Mouse (Mus musculus) splenic B cell, adult 2 months (primary cell): ENCODE measurements around the gene Creb3l1.

Experiments
- DNase-seq: peaks from one replicate; pipeline ENCODE4 v3.0.0-alpha.2; 2011; ENCODE audit warnings: low read depth, low spot score
- H3K27me3 ChIP-seq: 2 replicates; pipeline ENCODE4 v1.6.1; 2012; ENCODE audit warnings: mild to moderate bottlenecking, low read length, moderate library complexity, mixed read lengths; ENCODE audit not compliant: control insufficient read depth, poor library complexity, insufficient read depth, severe bottlenecking
- H3K36me3 ChIP-seq: 2 replicates; pipeline ENCODE4 v1.6.1; 2012; ENCODE audit warnings: mild to moderate bottlenecking, low read length, moderate library complexity, mixed read lengths; ENCODE audit not compliant: control insufficient read depth, poor library complexity, insufficient read depth, severe bottlenecking

The Creb3l1 gene

GRCm38 (mm10) chr2:91996006-91996405 lies 28.3 kb downstream of the Creb3l1 start:
- Histone ChIP-seq H3K27me3 (no peaks in the 10 kb centered on the region), H3K36me3 (no peaks in the 10 kb centered on the region)
- no peak for DNase-seq

DNA sequence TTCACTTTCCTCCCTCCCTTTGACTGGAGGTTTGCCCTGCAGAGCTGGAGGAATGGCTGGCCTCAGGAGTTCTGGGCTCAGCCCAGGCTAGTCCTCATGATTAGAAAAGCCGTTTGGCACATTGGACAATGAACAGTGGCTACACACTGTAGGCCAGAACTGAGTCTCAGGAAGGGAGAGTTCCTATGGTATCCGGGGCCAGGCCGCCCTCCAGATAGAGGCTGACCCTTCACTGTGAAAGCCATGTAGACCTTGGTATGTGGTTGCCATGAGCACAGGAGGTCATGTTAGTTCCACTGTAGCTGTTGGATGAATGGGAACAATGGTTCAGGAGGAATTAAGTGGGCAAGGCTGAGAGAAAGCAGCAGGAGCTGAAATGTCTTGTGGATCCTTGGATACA lies 30.9 kb downstream of the Creb3l1 start:
- Histone ChIP-seq H3K27me3 (no peaks in the 10 kb centered on the region), H3K36me3 (no peaks in the 10 kb centered on the region)
- no peak for DNase-seq

DNA sequence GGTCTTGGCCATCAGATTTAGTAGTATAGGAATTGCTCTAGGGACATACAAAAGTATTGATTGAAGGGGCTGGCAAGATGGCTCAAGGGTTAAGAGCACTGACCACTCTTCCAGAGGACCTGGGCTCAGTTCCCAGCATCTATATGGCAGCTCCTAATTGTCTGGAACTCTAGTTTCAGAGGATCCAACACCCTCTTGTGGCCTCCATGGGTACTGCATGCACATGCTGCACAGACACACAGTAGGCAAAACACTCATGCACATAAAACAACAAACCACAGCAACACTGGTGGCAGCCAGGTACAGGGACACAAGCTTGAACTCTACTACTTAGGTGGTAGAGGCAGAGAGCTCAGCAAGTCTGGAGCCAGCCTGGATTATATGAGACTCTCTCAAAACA lies 34.6 kb downstream of the Creb3l1 start:
- Histone ChIP-seq H3K36me3 (no peaks in the 10 kb centered on the region), H3K27me3 (no peaks in the 10 kb centered on the region)
- DNase-seq = no peak

DNA sequence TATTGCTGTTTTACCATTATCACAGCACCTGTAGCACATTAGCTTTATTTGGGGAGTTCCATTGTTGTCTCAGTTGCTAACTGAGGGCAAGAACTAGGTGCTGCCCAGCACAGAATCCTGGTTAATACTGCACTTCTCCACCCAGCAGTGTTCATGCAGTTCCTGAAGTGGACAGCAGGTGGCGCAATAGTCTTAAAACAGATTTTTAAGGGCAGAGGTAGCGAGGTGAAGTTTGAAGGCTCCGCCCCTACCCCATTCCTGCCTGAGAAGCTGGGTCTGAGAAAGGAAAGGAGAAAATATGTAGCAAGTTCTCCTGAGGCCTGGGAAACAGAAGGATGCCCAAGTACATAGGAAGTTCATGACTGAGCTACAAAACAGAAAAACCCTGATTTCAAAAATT lies 36.8 kb downstream of the Creb3l1 start:
- Histone ChIP-seq H3K27me3 (no peaks in the 10 kb centered on the region), H3K36me3 (no peaks in the 10 kb centered on the region)
- peak; percentile 88 for DNase-seq

GRCm38 (mm10) chr2:91986071-91986470 lies 38.2 kb downstream of the Creb3l1 start:
- no peaks in the 10 kb centered on the region for H3K27me3 ChIP-seq
- peak; percentile 62 for DNase-seq
- H3K36me3 ChIP-seq = no peaks in the 10 kb centered on the region

- DNase-seq = no peak
- Histone ChIP-seq H3K36me3 (no peaks in the 10 kb centered on the region), H3K27me3 (no peaks in the 10 kb centered on the region)
These were observed 39.3 kb downstream of the Creb3l1 start for GRCm38 (mm10) chr2:91984906-91985525.

DNA sequence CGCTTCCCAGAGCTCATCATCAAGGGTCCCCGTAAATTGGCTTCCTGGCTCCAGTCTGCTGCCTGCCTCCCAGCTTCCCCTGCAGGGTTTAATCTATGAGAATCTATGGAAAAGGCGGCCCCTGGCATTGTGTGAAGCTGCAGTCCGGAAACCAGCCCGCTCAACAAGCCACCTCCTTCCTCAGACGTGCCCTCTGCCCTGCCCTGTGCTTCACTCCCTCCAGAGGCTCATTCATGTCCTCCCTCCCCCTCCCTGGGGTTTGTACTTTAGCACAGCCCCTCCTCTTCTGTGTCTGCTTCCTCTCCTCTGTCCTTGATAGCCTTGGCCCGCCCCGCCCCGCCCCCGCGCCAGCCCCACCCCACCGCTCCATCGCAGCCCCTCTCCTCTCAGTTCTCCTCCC lies 39.9 kb downstream of the Creb3l1 start:
- Histone ChIP-seq H3K27me3 (no peaks in the 10 kb centered on the region), H3K36me3 (no peaks in the 10 kb centered on the region)
- peak; percentile 84 for DNase-seq

DNA sequence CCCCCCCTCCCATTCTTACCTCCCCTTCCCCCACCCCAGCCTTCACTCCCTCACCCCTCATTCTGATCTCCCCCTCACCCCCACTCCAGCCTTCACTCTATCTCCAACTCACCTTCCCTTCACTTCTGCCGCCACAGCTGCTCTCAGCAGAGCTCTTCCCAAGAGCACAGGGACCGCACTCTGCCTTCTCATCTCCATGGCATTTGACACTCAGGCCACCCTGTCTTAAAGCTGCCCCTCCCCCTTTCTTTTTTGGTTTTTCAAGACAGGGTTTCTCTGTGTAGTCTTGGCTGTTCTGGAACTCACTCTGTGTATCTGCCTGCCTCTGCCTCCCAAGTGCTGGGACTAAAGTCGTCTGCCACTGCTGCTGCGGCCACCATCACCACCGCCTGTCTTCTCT lies 43.5 kb downstream of the Creb3l1 start:
- H3K36me3 ChIP-seq = no peaks in the 10 kb centered on the region
- no peak for DNase-seq

DNA sequence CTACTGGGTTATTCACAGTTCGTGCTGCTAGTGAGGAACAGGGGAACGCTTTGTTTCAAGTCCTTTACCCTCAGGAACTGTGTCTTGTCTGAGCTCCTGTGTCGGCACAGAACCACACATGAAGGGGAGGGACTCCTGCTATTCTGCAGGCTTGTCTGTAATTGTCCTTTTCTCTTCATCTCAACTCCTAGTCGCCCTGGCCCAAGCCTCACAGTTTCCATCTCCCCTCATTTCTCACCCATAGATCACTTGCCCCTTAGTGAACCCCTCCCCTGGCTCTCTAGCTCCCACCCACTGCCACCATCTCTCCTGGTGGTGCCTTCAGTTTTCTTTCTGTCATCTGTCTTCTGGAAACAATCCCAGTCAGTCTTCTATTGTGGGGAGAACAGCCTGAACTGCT lies 44.1 kb downstream of the Creb3l1 start:
- Histone ChIP-seq H3K36me3 (no peaks in the 10 kb centered on the region), H3K27me3 (no peaks in the 10 kb centered on the region)
- no peak for DNase-seq

More for the DNA sequence above, 43.5 kb downstream of the Creb3l1 start:
- no peaks in the 10 kb centered on the region for H3K27me3 ChIP-seq

DNA sequence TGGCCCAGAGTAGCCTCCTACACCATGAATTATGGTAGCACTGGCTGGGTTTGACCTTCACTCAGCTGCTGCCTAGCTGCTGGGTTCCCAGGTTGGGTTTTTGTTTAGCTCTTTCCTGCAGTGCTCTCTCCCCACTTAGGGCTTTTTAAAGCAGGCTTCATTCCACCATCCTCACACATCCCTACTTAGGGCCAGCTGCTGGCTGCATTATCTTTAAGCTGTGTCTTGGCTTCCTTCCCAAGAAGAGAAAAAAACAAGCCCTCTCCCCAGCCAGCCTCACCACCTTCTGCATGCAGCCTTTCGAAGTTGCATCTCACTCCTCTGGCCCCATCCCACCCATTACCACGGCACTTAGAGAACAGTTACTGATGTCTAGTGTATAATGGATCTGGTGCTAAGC lies 45.8 kb downstream of the Creb3l1 start:
- Histone ChIP-seq H3K27me3 (no peaks in the 10 kb centered on the region), H3K36me3 (no peaks in the 10 kb centered on the region)
- no peak for DNase-seq

GRCm38 (mm10) chr2:91977960-91978359 lies 46.3 kb downstream of the Creb3l1 start:
- no peak for DNase-seq
- Histone ChIP-seq H3K27me3 (no peaks in the 10 kb centered on the region), H3K36me3 (no peaks in the 10 kb centered on the region)

- DNase-seq = peak; percentile 32
- no peaks in the 10 kb centered on the region for H3K27me3 ChIP-seq
- no peaks in the 10 kb centered on the region for H3K36me3 ChIP-seq
These were observed 48.4 kb downstream of the Creb3l1 start, which contains the start of gene Dgkz for GRCm38 (mm10) chr2:91975581-91976541. Gene Dgkz (minus strand): TSS chr2:91975864.

DNA sequence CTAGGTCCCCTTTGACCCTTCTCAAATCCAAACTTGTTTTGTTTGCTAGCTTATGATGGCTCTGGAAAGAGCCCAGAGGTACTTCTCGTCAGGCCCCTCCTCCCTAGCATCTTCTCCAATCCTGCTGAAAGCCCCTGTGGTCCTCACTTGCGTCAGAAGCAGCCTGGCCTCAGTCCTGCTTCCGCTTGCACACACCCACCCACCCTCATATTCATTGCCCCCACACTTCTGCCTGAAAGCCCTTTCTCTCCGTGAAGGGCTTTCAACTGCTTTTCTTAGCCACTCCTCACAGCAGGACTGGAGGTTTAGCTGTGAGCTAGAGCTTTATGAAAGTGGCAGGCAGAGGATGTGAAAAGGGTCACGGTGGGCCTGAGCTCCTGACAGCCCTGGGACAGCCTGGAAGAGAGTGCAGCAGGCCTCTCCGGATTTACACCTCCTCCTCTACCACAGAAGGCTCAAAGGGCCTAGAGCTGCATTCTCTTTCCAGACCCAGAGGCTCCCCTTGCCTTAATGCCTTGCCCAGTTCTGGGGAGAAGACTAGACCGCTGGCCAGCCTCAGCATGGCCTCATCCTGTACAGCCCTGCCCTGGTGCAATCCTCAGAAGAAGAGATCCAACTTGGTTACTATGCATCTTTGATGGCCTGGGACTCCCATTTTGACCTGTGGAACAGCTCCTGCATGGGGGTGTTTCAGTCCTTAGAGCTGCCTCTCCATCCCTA lies 50.7 kb downstream of the Creb3l1 start:
- no peak for DNase-seq
- Histone ChIP-seq H3K36me3 (no peaks in the 10 kb centered on the region), H3K27me3 (no peaks in the 10 kb centered on the region)

- DNase-seq = peak; percentile 76
- no peaks in the 10 kb centered on the region for H3K27me3 ChIP-seq
- no peaks in the 10 kb centered on the region for H3K36me3 ChIP-seq
These were observed 52.2 kb downstream of the Creb3l1 start for GRCm38 (mm10) chr2:91972121-91972566.
